ENCODE assay signal across 20 mouse cellular contexts in genomic region chr14:72633571-72633970, GRCm38 (mm10).
"Had no signal": no experiment of that assay in that cellular context is flagged by ENCODE, and none has a peak within 500 bp of the region (broad histone marks: within the 10 kb centered on the region; RNA-seq: fewer than 3 reads in every experiment).

No protein-coding gene starts in this region.

- H3K4me1 ChIP-seq: liver, embryonic 15.5 days; lung, embryonic 15.5 days; midbrain, embryonic 13.5 days; midbrain, embryonic 15.5 days; neural tube, embryonic 13.5 days; neural tube, embryonic 15.5 days had no signal

- H3K27ac ChIP-seq: liver, embryonic 15.5 days; lung, embryonic 15.5 days; macrophage; midbrain, embryonic 13.5 days; midbrain, embryonic 15.5 days; neural tube, embryonic 13.5 days; neural tube, embryonic 15.5 days had no signal

- H3K27me3 ChIP-seq: liver, embryonic 15.5 days; lung, embryonic 15.5 days; megakaryocyte, embryonic 14.5 days; midbrain, embryonic 13.5 days; midbrain, embryonic 15.5 days; neural tube, embryonic 13.5 days; neural tube, embryonic 15.5 days had no signal

- H3K36me3 ChIP-seq: liver, embryonic 15.5 days; lung, embryonic 15.5 days; midbrain, embryonic 15.5 days; neural tube, embryonic 13.5 days; neural tube, embryonic 15.5 days had no signal

- DNase-seq: liver, postnatal 0 days; lung, adult 2 months; lung, postnatal 14 days; lung, postnatal 36 days; retina, postnatal 1 day; right cerebral cortex, adult 18-20 months; right cerebral cortex, postnatal 25 days; right cerebral cortex, postnatal 4 days; spleen, adult 18-20 months; thymus, adult 18-20 months; thymus, postnatal 14 days; thymus, postnatal 36 days had no signal

- H3K4me3 ChIP-seq: liver, embryonic 15.5 days; lung, embryonic 15.5 days; megakaryocyte, embryonic 14.5 days; midbrain, embryonic 13.5 days; midbrain, embryonic 15.5 days; neural tube, embryonic 13.5 days; neural tube, embryonic 15.5 days had no signal
